Mouse (Mus musculus) thymus, adult 2 months (tissue): Measurements from ENCODE around the gene Zfhx3. TPM values are rescaled to one million over a fixed set of nuclear protein-coding genes. Genes with fewer than 3 reads are reported as not detected.

ENCODE experiments used
- DNase-seq: peaks from one replicate; pipeline ENCODE4 v3.0.0; 2021
- H3K27ac ChIP-seq: fragments of 200-500 bp; 2 replicates; pipeline ENCODE4 v1.5.1; 2012; ENCODE audit warnings: low read length, control low read depth; ENCODE audit not compliant: control insufficient read depth, insufficient read depth
- H3K27me3 ChIP-seq: fragments of 200-500 bp; 2 replicates; pipeline ENCODE4 v1.6.1; 2012; ENCODE audit warnings: mild to moderate bottlenecking, low read length, moderate library complexity, mixed read lengths; ENCODE audit not compliant: control insufficient read depth, insufficient read depth
- H3K36me3 ChIP-seq: fragments of 200-500 bp; 2 replicates; pipeline ENCODE4 v1.6.1; 2012; ENCODE audit warnings: mild to moderate bottlenecking, low read length, moderate library complexity; ENCODE audit not compliant: control insufficient read depth, insufficient read depth
- H3K4me1 ChIP-seq: fragments of 200-500 bp; replicated peaks from 2 replicates; pipeline ENCODE4 v1.6.1; 2012; ENCODE audit warnings: low read length; ENCODE audit not compliant: control insufficient read depth, insufficient read depth
- H3K4me3 ChIP-seq: fragments of 200-500 bp; 2 replicates; pipeline ENCODE4 v1.5.1; 2012; ENCODE audit warnings: mild to moderate bottlenecking, low read length, control low read depth, moderate library complexity; ENCODE audit not compliant: control insufficient read depth, insufficient read depth
- CTCF ChIP-seq: fragments of 200-500 bp; IDR thresholded peaks from 2 replicates; pipeline ENCODE4 v1.5.1; 2012; ENCODE audit warnings: mild to moderate bottlenecking, control low read depth, low read length, moderate library complexity, borderline replicate concordance; ENCODE audit not compliant: control insufficient read depth, poor library complexity, insufficient read depth; ENCODE audit errors: extremely low read depth
- POLR2A ChIP-seq: fragments of 200-500 bp; IDR thresholded peaks from 2 replicates; pipeline ENCODE4 v1.6.1; 2012; ENCODE audit warnings: mild to moderate bottlenecking, low read length, control low read depth, moderate library complexity; ENCODE audit not compliant: control insufficient read depth, poor library complexity, insufficient read depth; ENCODE audit errors: extremely low read depth
- WGBS: fragments of 180-500 bp; shearing (Covaris S2); methylation state at CpG from one replicate; pipeline ENCODE4 v1.1.7; 2018; 5-methylcytosine and 5-hydroxymethylcytosine counted together
- polyA plus RNA-seq: library from polyadenylated mRNA; depleted of rRNA; stranded (reverse); fragments of >200 nt; gene quantifications from 2 replicates; pipeline ENCODE4 v1.2.3, GENCODE M21; 2012

Zfhx3 gene
- polyA plus RNA-seq, 1 experiment: 1.1 TPM

DNA sequence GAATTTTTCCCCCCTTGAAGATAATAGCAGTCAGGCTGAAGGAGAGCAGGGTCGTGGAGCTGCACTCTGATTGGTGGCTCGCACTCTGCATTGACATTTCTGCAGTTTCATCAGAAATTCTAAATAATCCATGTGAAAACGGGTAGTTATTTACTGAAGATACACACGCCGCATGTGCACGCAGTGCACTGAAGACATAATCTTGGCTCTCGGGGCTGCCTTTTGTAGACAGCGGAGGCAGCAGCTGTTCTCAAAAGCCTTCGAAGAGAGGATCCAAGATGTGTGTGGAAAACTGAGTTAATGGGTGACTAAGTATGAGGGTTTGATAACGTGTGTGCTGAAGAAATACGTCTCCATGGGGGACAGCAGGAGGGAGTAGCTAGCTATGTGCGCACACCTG, 553.7 kb downstream of the Zfhx3 start:
- 91% methylated on average over 12 of the region's 12 CpGs for WGBS
- H3K27me3 ChIP-seq: no peaks in the 10 kb centered on the region
- H3K4me3 ChIP-seq: no peak overlapping the region
- H3K4me1 ChIP-seq: no peaks in the 10 kb centered on the region
- TF ChIP-seq POLR2A (no peak), CTCF (no peak)
- H3K27ac ChIP-seq: no peak overlapping the region
- DNase-seq: no peak
- H3K36me3 ChIP-seq: no peaks in the 10 kb centered on the region

- no peak overlapping the region for H3K27ac ChIP-seq
- no peak for DNase-seq
- WGBS: 49% methylated on average over 3 of the region's 3 CpGs
- H3K4me1 ChIP-seq: no peaks in the 10 kb centered on the region
- no peaks in the 10 kb centered on the region for H3K36me3 ChIP-seq
- no peak overlapping the region for H3K4me3 ChIP-seq
- TF ChIP-seq POLR2A (no peak), CTCF (no peak)
- no peaks in the 10 kb centered on the region for H3K27me3 ChIP-seq
Measured at GRCm38 (mm10) chr8:108506779-108507178, 564.3 kb downstream of the Zfhx3 start.

DNA sequence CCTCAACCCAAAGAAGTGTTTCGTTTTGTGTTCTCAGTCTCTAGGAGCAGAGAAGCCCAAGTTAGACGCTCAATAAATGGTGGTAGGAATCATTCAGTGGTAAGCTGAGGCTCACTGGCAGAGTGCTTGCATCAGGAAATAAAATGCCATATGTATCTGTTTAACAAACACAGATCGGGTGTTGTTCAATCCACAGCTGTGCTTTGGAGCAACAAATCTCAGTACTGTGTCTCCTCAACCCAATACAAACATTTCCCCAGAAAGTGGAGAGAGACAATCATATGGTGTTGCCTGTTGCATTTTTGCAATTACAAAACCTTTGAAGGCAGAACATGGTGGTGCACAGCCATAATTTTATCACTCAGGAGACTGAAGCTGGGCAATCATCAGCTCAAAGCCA, 565.3 kb downstream of the Zfhx3 start:
- DNase-seq: no peak
- 97% methylated on average over 3 of the region's 3 CpGs for WGBS
- TF ChIP-seq POLR2A (no peak), CTCF (no peak)
- no peaks in the 10 kb centered on the region for H3K27me3 ChIP-seq
- H3K4me1 ChIP-seq: no peaks in the 10 kb centered on the region
- no peak overlapping the region for H3K27ac ChIP-seq
- H3K36me3 ChIP-seq: no peaks in the 10 kb centered on the region
- no peak overlapping the region for H3K4me3 ChIP-seq

DNA sequence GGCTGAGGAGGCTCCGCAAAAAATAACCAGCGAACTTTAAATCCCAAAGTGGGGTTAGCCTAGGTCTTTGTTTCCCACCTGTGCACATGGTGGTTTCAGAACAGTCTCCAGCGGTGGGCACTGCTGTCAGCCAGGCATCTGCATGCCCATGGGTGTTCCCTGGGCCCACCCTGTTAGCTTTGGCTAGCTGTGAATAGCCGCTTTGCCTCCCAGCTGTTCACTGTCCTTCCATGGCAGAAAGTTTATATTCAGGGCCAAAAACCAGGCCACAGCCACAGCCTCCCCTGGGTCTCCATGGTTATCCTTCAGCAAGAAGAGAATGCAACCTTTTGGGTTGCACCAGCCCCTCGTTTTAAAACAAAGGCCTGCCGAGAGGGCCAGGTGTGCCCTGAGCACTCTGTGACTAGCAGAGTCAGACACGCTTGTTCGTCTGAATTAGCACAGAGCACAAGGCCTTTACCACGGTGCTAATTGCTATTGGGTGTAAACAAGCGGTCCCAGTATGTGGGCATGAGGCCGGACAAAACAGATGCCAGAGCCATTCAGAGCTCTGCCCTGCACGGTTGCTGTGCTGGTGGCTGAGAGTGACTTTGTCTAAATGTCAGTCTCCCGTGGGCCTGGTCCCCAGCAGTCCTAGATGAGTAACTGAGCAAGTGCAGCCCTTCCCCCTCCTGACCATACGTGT, 568.3 kb downstream of the Zfhx3 start:
- H3K4me3 ChIP-seq: no peak overlapping the region
- H3K36me3 ChIP-seq: no peaks in the 10 kb centered on the region
- WGBS: 94% methylated on average over 14 of the region's 14 CpGs
- no peaks in the 10 kb centered on the region for H3K4me1 ChIP-seq
- no peak overlapping the region for H3K27ac ChIP-seq
- TF ChIP-seq CTCF: no peak
- no peak for TF ChIP-seq POLR2A
- DNase-seq: no peak
- H3K27me3 ChIP-seq: no peaks in the 10 kb centered on the region

DNA sequence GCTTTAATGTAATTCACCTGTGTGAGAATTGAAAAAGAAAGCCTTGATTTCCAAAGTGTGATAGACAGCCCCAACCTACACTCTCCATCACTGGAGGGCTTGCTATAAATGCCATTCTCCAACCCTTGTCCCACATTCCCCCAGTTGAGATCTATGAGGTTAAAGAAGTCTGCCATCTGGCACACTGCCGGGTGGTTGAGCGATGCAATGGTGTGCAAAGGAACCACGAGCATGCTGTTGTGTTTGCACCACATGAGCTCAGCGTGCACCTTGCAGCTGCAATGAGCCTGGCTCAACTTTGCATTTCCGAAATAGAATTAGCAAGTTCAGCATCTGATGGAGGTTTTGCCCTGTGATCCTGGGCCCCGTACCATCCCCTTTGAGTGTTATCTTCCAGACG, 575.7 kb downstream of the Zfhx3 start:
- Histone ChIP-seq H3K27me3 (no peaks in the 10 kb centered on the region), H3K27ac (no peak overlapping the region), H3K4me3 (no peak overlapping the region), H3K36me3 (no peaks in the 10 kb centered on the region), H3K4me1 (no peaks in the 10 kb centered on the region)
- TF ChIP-seq POLR2A (no peak), CTCF (no peak)
- 94% methylated on average over 7 of the region's 7 CpGs for WGBS
- DNase-seq: no peak

GRCm38 (mm10) chr8:108522050-108522449, 579.6 kb downstream of the Zfhx3 start:
- Histone ChIP-seq H3K27me3 (no peaks in the 10 kb centered on the region), H3K36me3 (no peaks in the 10 kb centered on the region), H3K27ac (no peak overlapping the region), H3K4me3 (no peak overlapping the region), H3K4me1 (no peaks in the 10 kb centered on the region)
- no peak for TF ChIP-seq POLR2A
- no peak for TF ChIP-seq CTCF
- 88% methylated on average over 4 of the region's 4 CpGs for WGBS
- no peak for DNase-seq

- no peak for DNase-seq
- TF ChIP-seq POLR2A (no peak), CTCF (no peak)
- Histone ChIP-seq H3K4me3 (no peak overlapping the region), H3K27ac (no peak overlapping the region), H3K36me3 (no peaks in the 10 kb centered on the region), H3K27me3 (no peaks in the 10 kb centered on the region), H3K4me1 (no peaks in the 10 kb centered on the region)
- 96% methylated on average over 7 of the region's 7 CpGs for WGBS
Measured at GRCm38 (mm10) chr8:108529421-108529820, 587.0 kb downstream of the Zfhx3 start.
